Mouse (Mus musculus): ENCODE measurements around the gene Gm2163. TPM values are rescaled to one million over a fixed set of nuclear protein-coding genes. Genes with fewer than 3 reads are reported as not detected.

The Gm2163 gene
- polyA plus RNA-seq (2015; fragmentation: Illumina TruSeq; extraction: RNeasy Lipid Tissue Mini Kit (QIAGEN cat#74804); ENCODE audit: insufficient read depth, low read depth, low replicate concordance) = not detected

DNA sequence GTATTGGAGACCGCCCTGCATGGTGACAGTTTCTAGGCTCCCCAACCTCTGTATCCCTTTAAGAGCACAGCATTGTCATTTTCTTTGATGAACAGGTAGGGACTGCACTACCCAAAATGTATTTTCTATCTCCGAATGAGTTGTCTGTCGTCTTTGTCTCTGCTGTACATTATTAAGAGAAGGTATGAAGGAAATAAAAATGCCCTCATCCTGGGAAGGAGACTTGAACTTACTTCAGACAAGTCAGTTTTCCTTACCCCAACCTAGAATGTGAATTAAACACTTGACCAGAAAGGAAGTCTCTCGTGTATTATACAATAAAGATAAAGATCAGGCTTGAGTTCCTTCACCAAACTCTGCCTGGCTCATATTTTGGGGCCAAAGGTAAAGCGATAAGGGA is at the start of gene Gm2163:
Gene Gm2163 (plus strand): TSS at position 301 of the 400 bp plus-strand sequence.

DNA sequence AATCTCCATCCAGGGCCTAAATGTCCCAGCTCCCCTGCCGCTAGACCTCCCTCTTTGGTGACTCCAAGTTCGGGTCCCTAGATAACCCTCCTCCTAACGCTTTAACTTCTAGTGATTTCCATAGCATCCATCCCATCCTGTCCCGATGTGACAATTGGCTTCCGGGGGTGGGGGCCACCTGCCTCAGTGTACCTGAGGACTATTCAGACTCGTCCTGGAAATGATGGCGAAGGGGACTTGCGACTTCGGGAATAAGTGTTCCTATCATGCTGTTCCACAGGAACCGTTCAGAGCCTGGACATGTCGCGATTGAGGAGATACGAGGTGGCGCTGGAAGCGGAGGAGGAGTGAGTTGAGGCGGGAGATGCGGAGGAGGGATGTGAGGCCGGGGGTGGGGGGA is 27.5 kb upstream of the Gm2163 start, which contains the start of gene Gm21586:
Gene Gm21586 (plus strand): TSS at position 301 of the 400 bp plus-strand sequence.

DNA sequence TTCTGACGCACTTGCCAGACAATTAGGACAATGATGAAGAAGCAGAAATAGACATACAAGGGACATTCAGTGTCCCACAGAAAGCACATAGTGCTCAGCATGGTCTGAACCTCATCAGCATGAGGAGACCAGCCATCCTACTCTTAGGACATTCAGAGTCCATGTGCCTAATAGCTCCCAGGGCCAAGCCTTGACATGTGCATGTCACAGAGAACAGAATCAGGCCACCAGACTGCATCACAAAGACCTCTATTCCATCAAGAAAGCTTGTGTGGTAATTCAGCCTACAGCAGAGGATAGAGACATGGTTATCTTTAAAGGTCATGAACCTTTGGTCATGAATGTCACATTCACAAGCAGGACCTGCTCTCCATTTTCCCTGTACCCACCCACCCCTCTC is 61.5 kb downstream of the Gm2163 start, which contains the start of gene Fam205a2:
Gene Fam205a2 (minus strand): TSS at position 101 of the 400 bp plus-strand sequence.

DNA sequence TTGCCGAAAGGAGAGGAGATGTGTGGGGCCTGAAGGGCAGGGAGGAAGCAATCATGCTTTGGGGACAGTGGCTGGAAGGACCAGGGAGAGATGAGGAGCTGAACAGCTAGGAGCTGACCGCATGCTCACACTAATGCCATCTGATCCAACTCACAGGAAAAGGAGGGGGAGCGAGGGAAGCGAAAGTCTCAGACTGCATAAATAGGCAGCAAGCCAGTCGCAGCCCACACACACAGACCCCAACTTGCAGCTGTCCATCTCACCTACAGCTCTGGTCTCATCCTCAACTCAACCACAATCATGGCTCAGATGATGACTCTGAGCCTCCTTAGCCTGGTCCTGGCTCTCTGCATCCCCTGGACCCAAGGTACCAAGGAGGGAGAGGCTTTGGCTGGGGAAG is 145.3 kb downstream of the Gm2163 start, which contains the start of gene Gm10591:
Gene Gm10591 (plus strand): TSS at position 301 of the 400 bp plus-strand sequence.

DNA sequence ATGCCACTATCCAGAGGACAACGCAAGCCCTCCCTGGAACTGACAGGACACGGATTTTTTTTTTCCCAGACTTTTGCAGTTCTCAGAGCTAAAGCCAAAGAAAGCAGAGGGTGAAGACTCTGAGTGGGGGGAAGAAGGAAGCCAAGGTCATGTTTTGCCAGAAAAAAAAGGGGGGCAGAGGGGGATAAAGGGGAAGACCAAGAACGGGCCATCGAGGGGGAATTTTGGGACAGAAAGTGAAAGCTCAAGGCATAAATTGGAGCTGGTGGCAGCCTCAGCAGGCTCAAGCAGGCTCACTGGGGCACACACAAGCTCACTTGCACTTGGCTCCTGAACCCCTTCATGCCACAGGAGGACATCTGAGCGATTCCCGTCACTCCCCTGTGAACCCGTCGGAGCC is 162.9 kb downstream of the Gm2163 start, which contains the start of gene Gm2564:
Gene Gm2564 (plus strand): TSS at position 301 of the 400 bp plus-strand sequence.

Other genes starting within 250 kb of the Gm2163 start
- 0.46 TPM for gene Gm10600, start 226.1 kb upstream of the Gm2163 start, polyA plus RNA-seq (2015; fragmentation: Illumina TruSeq; extraction: RNeasy Lipid Tissue Mini Kit (QIAGEN cat#74804); ENCODE audit: insufficient read depth, low read depth, low replicate concordance)
- gene Ccl21b, start 211.0 kb upstream of the Gm2163 start, polyA plus RNA-seq (2015; fragmentation: Illumina TruSeq; extraction: RNeasy Lipid Tissue Mini Kit (QIAGEN cat#74804); ENCODE audit: insufficient read depth, low read depth, low replicate concordance) = not detected
- gene Gm21953, start 172.5 kb upstream of the Gm2163 start, polyA plus RNA-seq (2015; fragmentation: Illumina TruSeq; extraction: RNeasy Lipid Tissue Mini Kit (QIAGEN cat#74804); ENCODE audit: insufficient read depth, low read depth, low replicate concordance) = not detected
- not detected for gene Fam205a3, start 148.4 kb upstream of the Gm2163 start, polyA plus RNA-seq (2015; fragmentation: Illumina TruSeq; extraction: RNeasy Lipid Tissue Mini Kit (QIAGEN cat#74804); ENCODE audit: insufficient read depth, low read depth, low replicate concordance)
- gene Gm21586, start 27.4 kb upstream of the Gm2163 start, polyA plus RNA-seq (2015; fragmentation: Illumina TruSeq; extraction: RNeasy Lipid Tissue Mini Kit (QIAGEN cat#74804); ENCODE audit: insufficient read depth, low read depth, low replicate concordance) = not detected
- not detected for gene Fam205a2, start 61.4 kb downstream of the Gm2163 start, polyA plus RNA-seq (2015; fragmentation: Illumina TruSeq; extraction: RNeasy Lipid Tissue Mini Kit (QIAGEN cat#74804); ENCODE audit: insufficient read depth, low read depth, low replicate concordance)
- not detected for gene Gm10591, start 145.4 kb downstream of the Gm2163 start, polyA plus RNA-seq (2015; fragmentation: Illumina TruSeq; extraction: RNeasy Lipid Tissue Mini Kit (QIAGEN cat#74804); ENCODE audit: insufficient read depth, low read depth, low replicate concordance)
- 2.6 TPM for gene Gm2564, start 163.0 kb downstream of the Gm2163 start, polyA plus RNA-seq (2015; fragmentation: Illumina TruSeq; extraction: RNeasy Lipid Tissue Mini Kit (QIAGEN cat#74804); ENCODE audit: insufficient read depth, low read depth, low replicate concordance)
- not detected for gene Ccl27b, start 188.5 kb downstream of the Gm2163 start, polyA plus RNA-seq (2015; fragmentation: Illumina TruSeq; extraction: RNeasy Lipid Tissue Mini Kit (QIAGEN cat#74804); ENCODE audit: insufficient read depth, low read depth, low replicate concordance)
- not detected for gene Il11ra2, start 195.1 kb downstream of the Gm2163 start, polyA plus RNA-seq (2015; fragmentation: Illumina TruSeq; extraction: RNeasy Lipid Tissue Mini Kit (QIAGEN cat#74804); ENCODE audit: insufficient read depth, low read depth, low replicate concordance)

All from pancreas, adult 10 weeks (tissue).